Mouse (Mus musculus) brain, embryonic 14.5 days (tissue): ENCODE results near the gene Tead1. TPM values are rescaled to one million over a fixed set of nuclear protein-coding genes. Genes with fewer than 3 reads are reported as not detected.

Experiments
- DNase-seq: peaks from one replicate; pipeline ENCODE4 v3.0.0-alpha.2; 2011; ENCODE audit warnings: low read depth
- CTCF ChIP-seq: fragments of 200-500 bp; IDR thresholded peaks from 2 replicates; pipeline ENCODE4 v1.5.1; 2012; ENCODE audit warnings: inconsistent platforms, mild to moderate bottlenecking, moderate library complexity, borderline replicate concordance; ENCODE audit not compliant: insufficient read depth, insufficient read length; ENCODE audit errors: extremely low read depth
- POLR2A ChIP-seq: fragments of 200-500 bp; IDR thresholded peaks from 2 replicates; pipeline ENCODE4 v1.6.1; 2012; ENCODE audit warnings: mild to moderate bottlenecking, inconsistent platforms, borderline replicate concordance; ENCODE audit not compliant: poor library complexity, insufficient read depth, insufficient read length, severe bottlenecking; ENCODE audit errors: extremely low read depth
- polyA plus RNA-seq: library from polyadenylated mRNA; depleted of rRNA; stranded (reverse); fragments of >200 nt; gene quantifications from 2 replicates; pipeline ENCODE4 v1.2.3, GENCODE M21; 2012

Tead1 gene
- polyA plus RNA-seq, 1 experiment, result 27.2 TPM

DNA sequence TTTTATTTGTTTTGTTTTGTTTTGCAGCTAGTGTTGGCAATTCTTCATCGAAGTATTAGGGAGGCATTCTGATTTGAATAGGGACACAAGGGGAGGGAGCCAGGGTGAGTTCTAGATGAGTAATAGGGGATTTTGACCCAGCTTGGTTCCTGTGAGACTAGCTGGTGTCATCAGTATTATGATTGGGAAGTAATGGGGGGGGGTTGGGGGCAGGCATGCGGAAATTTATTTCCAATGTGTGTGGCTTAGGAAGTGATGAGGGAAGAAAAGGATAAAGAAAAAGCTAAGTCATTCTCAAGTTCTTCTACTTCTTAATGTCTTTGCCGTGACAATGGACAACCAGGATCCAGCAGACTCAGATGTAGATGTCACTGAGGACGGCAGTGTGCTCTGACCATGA, 85.8 kb downstream of the Tead1 start:
- no peak for DNase-seq
- TF ChIP-seq CTCF (no peak), POLR2A (no peak)

DNA sequence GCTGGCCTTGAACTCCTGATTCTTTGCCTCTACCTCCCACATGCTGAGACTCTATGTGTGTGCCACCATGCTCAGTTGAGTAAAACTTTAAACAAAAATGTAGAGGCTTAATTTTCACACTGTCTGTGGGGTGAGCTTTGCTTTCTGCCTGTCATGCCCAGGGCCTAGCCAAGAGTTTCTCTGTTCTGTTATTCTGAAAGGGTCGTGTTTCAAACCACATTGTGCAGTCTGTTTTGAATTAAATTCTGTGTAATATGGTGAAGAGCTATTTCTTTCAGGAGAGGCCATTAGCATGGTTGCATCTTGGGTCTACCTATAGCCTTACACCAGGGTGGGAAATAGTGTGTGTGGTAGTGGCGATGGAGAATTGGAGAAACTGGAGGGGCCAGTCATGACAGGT, 90.7 kb downstream of the Tead1 start:
- DNase-seq, result no peak

DNA sequence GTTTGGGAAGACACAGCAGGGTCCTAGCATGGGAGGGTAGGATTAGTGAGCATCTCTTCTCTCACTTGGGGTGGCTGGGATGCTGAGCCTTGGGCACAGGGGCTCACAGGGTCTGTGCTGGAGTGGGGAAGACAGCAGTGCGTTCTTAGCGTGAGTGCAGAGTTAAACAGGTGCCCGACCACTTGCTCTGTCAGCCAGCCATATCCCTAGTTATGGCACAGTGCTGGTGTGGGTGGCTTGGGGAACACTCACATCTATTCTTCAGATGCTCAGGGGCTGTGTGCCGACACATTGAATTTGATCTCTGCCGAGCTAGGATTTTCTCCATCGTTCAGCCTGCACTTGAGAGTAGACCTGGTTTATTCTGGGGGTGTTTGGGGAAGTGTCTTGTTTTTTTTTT, 92.3 kb downstream of the Tead1 start:
- no peak for DNase-seq
- TF ChIP-seq CTCF (no peak), POLR2A (no peak)

More for the DNA sequence above, 90.7 kb downstream of the Tead1 start:
- TF ChIP-seq POLR2A, result no peak
- TF ChIP-seq CTCF, result no peak

DNA sequence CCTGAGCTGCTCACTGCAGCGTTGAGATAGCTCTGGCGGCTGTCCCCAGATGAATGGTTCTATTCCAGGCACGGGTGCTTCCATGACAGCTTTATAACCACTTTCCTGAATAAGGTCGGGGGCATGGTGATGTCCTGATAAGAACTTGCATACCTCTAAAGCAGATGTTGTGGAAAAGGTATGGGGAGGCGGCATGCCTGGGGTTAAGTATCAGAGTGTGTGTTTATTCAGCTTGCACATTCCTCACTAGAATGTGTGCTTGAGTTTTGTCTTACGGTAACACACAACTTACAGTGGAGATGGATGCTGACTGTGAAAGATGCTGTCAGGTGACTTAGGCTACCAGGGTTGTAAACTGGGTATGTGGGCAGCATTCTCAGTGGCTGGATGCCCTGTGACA, 93.7 kb downstream of the Tead1 start:
- TF ChIP-seq CTCF (no peak), POLR2A (no peak)
- DNase-seq, result no peak

DNA sequence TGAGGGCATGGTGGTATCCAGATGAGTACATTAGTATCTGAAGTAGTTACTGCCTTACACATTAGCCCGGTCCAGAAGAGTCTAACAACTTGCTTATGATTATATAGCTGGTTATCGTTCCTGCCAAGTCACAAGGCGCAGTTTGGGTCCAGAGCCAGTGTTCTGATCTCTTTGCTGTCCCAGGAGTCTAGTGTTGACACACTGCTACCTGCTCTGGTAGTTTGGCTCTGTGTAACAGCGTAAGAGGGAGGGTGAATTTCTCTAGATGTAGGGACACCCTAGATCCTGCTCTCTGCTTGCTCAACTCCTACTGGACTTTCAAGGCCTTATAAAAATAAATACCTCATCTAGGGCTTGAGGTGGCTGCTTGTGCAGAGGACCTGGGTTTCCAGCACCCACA, 94.5 kb downstream of the Tead1 start:
- DNase-seq, result no peak
- TF ChIP-seq POLR2A, result no peak
- TF ChIP-seq CTCF, result no peak

DNA sequence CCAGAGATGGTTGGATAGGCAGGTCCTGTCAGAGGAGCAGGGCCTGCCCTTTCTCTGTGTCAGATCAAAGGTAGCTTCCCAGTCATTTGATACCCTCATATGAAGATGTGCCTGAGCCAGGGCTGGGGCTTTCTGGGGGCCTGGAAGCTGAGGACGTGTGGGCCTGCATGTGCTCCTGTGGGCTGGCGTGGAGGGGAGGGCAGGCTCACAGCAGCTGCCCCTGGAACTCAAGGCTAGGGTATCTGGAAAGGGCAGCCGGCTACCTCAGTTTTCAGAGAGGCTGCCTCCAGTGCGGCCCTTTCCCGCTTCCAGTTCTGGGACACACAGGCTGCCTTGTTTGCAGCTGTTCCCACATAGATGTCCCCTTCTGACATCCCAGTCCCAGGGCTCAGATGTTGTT, 96.7 kb downstream of the Tead1 start:
- no peak for TF ChIP-seq POLR2A
- TF ChIP-seq CTCF, result no peak
- DNase-seq, result no peak

DNA sequence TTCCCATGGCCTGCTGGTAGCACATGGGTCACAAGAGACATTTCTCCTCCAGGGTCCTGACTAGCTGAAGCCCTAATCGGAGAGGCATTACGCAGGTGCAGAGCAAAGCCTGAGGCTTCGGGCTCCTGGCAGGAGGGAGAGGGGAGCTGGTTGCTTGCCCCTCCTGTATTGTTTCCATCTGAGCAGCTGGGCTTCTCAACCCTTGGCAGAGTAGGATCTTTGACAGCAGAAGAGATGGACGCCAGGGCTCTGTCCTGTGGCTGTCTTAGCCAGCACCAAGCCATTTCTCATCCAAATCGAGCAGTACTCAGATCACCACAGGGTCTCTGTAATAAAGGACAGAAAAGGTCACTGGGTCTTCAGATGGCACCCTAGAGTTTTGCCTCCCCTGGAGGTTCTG, 97.6 kb downstream of the Tead1 start:
- peak; percentile 48 for DNase-seq
- TF ChIP-seq CTCF (no peak), POLR2A (no peak)

DNA sequence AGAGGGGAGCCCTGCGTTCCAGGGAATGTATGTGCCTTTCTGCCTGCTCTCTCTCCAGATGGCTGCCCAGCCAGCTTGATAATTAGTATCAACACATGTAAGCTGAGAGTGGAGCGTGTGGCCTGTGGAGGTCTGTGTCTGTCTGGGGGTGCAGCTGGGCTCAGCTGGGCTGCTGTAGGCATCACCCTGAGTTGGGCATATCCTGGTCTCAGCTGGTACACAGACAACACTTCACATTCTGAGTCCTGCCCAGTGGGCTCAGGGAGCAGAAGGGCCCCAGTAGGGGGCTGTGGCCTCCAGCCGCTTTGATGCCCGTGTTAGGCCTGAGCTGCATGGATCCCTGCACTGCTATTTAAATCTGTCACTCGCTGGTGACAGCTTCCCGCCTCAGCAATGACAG, 100.5 kb downstream of the Tead1 start:
- peak; percentile 83 for DNase-seq
- no peak for TF ChIP-seq POLR2A
- TF ChIP-seq CTCF, result no peak

DNA sequence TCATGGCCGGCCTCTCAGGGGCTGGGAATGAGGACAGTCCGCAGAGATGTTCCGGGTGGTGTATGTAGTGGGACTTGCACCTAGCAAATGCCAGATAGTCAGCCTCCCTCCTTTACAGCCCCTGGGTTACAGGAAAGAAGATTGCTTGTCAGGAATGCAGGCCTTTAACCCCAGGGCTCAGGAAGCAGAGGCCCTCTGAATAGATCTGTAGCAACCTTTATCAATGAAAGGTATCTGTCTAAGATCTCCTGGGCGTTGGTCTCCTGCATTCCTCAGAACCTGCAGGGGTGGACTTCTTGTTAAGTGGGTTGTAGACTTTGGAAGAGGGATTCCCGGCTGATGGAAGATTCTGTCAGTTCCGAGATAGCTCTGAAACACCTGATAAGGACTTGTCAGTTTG, 101.8 kb downstream of the Tead1 start:
- no peak for DNase-seq
- no peak for TF ChIP-seq CTCF
- no peak for TF ChIP-seq POLR2A

DNA sequence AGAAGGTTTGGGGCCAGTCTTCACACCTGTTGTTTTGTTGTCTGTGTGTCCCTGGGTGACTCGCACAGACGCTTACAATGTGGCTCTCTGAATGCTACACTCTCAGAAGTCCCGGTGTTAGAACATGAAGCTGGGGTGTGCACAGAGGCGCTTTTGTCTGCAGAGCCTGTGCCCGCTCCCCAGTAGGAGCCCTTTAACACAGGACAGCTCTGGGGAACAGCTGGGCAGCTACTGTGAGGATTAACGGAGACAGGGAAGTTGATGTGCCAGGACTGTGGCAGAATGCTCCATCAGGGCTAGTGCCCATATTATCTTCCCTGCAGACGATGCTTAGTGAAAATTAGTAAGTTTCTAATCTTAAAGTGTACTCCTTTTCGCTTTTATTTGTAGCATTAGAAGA, 102.9 kb downstream of the Tead1 start:
- no peak for DNase-seq
- TF ChIP-seq CTCF (no peak), POLR2A (no peak)

DNA sequence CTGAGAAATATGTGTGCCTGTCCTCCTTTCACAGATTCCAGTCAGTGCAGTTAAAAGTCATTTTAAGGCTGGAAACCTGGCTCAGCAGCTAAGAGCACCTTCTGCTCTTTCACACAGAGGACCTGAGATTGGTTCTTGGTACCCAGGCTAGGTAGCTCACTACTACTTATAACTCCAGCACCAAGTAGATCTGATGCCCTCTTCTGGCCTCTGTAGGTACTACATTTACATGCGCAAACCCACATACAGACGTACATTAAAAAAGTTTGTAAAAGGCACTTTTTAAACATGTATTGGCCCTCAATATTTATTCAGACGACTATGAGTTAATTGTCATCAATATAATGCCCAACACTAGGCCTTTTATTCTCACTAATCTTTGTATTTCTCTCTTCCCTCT, 105.2 kb downstream of the Tead1 start:
- DNase-seq, result no peak
- TF ChIP-seq POLR2A (no peak), CTCF (peak; percentile 14; the same call in 1 of the 2 replicates)

DNA sequence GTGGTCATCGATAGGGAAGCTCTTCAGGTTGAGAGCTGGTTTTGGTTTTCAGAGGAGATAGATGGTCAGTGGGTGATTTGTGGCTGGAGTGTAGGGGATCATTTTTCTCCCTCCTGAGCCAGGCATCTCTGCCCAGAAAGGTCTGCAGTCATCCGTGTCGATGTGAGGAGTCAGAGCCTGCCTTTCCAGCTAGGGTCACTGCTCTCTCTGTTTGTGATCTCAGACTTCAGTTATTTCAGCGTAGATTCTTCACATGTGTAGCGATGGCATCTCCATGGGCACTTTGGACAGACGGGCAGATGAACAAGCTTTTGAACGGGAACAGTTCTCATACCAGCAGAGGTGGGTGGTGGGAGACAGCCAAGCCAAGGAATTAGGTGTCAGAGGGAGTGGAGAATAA, 106.2 kb downstream of the Tead1 start:
- no peak for TF ChIP-seq POLR2A
- no peak for TF ChIP-seq CTCF
- no peak for DNase-seq

DNA sequence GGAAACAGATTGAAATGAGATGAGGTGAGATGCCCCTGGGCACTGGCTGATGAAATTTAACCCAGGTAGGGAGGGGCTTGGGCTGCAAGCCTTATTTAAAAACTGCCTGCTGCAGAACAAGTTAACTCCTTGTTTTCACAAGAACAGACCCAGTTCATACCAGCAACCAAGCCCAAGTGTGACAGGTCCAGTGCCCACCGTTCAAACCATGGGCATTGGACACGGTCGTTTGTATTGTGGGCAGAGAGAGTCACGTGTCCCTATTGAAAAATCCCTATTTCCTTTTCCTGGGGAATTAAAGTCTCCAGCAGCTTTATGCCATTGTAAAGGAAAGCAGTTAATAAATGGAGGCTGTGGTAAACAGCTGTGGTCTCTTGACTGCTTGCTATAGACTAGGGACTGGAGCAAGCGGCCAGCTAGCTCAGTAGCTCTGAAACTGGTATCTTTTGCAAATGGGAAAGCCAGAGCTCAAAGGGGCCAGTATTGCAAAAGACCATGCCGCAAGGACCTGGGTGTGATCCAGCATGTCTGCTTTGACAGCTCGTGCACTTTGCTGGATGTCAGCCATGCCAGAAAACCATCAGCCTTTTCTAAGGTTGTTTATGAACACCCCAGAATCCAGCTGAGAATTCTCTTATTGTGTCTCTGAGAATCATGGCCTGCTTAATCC, 107.6 kb downstream of the Tead1 start:
- peak; percentile 89 for DNase-seq
- TF ChIP-seq CTCF (no peak), POLR2A (no peak)

DNA sequence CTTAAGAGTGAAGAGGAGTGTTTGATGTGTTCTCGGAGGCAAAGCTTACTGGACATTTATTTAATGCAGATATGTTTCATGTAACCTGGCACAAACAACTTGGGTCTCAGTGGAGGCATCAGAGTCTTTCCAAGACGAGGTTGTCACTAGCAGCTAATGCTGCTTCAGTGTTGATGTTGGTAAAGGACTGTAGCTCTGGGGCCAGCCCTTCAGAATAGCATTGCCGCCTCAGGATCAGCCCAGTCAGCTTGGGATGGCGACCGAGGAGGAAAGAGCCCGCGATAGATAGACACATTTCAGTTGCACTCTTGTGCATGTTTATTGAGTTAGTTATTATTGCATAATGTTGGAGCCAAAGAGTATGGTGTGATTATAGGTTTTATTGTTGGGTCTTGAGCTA, 108.2 kb downstream of the Tead1 start:
- TF ChIP-seq CTCF (no peak), POLR2A (no peak)
- peak; percentile 55 for DNase-seq
